Mouse (Mus musculus): ENCODE data around the gene Ccdc8. TPM values are rescaled to one million over a fixed set of nuclear protein-coding genes. Genes with fewer than 3 reads are reported as not detected.

Ccdc8 gene
- polyA plus RNA-seq, 3 experiments from 2014 or later = 0.09 to 0.15 TPM; not detected in 1

DNA sequence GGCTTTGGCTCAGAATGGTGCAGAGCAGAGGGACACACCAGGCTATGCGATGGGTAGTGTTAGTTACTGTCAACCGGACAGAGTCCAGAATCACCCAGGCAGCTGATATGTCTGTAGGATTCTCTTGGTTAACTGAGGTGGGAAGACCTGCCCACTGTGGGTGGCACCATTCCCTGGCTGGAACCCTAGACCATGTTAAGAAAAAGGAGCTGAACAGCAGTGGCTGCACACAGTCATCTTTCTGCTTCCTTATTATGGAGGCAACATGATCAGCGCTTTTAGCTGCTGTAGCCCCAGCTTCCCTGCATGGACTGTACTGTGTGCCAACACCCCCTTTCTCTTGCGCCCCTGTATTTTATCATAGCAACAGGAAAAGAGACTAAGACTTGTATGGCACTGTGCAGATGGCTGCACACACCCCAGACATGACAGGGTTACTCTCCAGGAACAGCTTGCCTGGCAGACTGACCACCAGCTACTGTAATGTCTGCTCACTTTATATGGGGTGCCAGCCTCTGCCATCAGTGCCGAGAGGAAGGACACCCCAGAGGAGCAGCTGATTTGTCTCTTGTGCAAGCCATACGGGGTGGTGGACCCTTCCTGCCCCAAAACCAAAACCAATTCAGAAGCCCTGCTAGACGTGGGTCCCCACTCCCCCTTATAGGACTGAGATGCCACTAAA, 19.5 kb downstream of the Ccdc8 start:
- ATAC-seq = no peak

DNA sequence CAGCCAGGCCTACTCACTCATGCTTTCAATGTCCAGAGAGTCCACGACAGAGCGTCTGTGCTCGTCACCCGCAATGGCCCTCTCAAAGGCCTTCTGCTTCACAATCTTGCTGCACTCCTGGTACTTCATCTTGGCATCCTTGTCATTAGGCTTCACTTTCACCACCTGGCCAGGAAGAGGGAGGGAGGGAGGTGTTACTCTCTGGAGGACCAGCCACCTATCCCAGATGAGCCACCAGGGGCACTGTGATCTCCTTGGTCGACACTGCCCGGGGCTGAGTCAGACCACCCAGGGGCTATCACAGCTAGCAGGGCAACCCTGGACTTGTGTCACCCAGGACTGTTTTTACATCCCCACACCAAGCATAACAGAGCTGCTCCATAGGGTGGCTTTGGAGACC, 22.9 kb downstream of the Ccdc8 start:
- ATAC-seq = no peak

DNA sequence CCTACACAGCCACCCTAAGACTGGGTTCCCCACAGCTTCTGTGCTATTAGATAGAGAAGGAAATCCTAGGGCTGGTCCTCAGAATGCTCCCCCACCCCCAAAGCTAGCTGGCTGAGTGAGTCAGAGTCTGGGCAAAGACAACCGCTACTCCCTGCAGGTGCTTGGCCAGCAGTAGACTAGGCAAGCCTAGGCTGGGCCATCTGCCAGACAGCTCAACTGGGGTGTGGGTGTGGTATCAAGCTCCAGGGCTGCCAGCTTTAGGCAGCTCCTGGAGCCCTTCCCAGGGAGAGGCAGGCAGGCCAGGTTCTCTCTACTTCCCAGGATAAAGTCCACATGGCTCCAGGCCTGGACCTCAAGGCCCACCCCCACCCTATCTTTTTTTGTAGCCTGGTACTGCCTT, 24.5 kb downstream of the Ccdc8 start:
- ATAC-seq = peak; percentile 46

- no peak for ATAC-seq
Measured at GRCm38 (mm10) chr7:17017921-17018320, 25.4 kb downstream of the Ccdc8 start.

GRCm38 (mm10) chr7:17019426-17020166, 27.1 kb downstream of the Ccdc8 start:
- no peak for ATAC-seq

DNA sequence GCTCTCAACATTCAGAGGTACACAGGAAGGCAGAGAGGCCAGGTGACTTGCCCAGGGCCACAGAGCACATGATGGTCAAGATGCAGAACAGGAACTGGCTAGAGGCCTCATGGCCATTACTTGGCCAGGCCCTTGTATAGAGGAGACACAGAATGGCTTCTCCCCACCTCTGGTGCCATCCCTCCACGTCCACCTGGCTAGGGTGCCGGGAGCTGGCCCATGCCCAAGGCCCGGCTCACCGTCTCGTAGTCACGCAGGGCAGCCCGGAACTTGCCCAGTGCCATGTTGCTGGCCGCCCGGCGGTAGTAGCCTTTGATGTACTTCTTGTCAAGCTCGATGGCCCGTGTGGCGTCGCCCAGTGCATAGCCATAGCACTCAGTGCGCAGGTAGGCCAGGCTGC, 29.7 kb downstream of the Ccdc8 start:
- ATAC-seq = no peak

- no peak for ATAC-seq
Measured at GRCm38 (mm10) chr7:17023701-17024100, 31.2 kb downstream of the Ccdc8 start.

DNA sequence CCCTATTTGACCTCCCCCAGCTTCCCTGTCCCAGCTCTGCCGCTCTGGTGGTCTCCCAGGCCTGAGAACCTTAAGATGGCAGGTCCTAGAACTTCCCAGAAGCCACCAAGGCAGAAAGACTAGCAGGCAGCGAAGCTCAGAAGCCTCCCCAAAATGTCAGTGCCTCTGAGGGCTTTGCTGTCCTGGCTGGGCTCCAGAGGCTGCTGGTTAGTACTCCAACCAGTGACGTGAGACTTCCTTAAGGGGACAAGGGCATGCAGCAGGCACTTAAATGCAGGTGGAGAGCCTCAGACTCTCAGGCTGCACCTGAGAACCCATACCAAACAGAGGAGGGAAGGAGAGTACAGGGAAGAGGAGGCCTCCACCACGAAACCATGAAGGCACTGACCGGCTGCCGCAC, 31.6 kb downstream of the Ccdc8 start:
- no peak for ATAC-seq

- ATAC-seq = peak; percentile 62
Measured at GRCm38 (mm10) chr7:17024814-17025504, 32.5 kb downstream of the Ccdc8 start.

GRCm38 (mm10) chr7:17025505-17025894, 33.0 kb downstream of the Ccdc8 start:
- no peak for ATAC-seq

DNA sequence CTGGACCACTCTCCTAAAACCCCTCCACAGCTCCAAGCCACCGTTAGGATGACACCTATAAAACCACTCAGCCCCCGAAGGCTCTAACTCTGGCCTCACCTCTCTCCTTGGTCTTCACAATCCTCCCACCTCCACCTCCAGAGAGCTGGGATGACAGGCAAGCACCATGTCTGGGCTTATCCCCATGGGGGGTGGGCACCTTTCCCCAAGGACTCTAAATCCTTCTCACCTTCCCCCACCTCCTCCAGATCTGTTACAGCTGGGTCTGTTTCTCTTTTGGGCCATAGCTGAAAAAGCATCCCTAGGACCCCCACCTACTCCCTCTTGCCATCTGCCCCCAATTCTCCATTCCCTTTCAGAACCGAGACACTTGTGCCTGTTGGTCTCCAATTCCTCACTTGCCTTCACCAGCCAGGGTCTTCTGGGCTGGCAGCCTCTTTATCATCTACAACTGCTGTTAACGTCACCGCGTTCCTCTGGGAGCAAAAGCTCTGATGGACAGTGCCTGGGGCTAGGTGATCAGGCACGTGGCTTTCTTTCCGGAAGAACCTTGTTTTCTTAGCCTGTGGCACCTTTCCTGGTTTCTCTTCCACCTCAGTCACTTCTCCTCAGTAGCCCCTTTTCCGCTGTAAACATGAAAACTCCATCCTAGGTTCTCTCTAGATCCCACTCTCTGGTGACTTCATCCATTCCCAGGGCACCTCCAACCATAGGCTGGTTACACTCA, 33.6 kb downstream of the Ccdc8 start:
- no peak for ATAC-seq

DNA sequence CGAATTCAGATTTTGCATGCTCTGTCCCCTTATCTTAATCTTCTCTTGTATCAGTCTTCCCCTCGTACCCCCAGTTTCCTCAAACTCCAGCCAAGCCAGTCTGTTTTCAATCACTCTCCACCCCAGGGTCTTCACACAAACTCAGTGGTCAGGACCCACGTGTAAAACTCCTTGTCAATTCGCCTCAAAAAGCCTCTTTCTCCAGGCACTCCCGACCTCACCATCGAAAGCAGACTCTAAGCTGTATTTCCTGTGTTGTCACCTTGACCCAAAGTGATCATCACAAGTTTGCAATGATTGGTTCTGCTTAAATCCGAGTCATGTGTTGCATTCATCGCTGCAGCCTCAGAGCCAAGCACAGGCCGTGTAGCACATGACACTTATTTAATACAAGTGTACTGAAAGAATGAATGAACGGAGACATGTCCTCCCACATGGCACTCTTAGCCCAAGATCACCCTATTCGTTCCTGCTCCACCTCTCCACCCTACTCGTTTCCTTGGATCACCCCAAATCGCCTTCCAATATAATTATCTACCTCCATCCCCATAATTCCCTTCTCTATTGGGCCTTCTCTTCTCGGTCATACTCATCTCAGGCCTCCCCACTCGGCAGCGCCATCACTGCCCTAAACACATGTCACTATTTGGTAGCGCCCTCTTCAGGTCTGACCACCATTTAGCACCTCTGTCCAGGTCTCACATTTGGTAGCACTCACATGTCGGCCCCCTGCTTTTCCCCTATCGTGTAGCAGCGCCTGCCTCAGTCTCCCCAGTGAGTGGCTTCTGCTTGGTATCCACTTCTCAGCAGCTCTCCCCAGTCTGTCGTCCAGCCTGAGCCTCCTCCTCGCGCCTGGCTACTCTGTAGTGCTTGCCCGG, 34.4 kb downstream of the Ccdc8 start:
- ATAC-seq = peak; percentile 51

GRCm38 (mm10) chr7:17027588-17028343, 35.3 kb downstream of the Ccdc8 start, which contains the start of gene Ppp5c:
Gene Ppp5c, minus strand, starts transcription at chr7:17027924.
- peak; percentile 15 for ATAC-seq

GRCm38 (mm10) chr7:17028923-17029322, 36.4 kb downstream of the Ccdc8 start:
- no peak for ATAC-seq

GRCm38 (mm10) chr7:17030239-17030638, 37.7 kb downstream of the Ccdc8 start:
- ATAC-seq = peak; percentile 46

- ATAC-seq = no peak
Measured at GRCm38 (mm10) chr7:17038018-17038695, 45.6 kb downstream of the Ccdc8 start.

GRCm38 (mm10) chr7:17039373-17039772, 46.9 kb downstream of the Ccdc8 start:
- no peak for ATAC-seq

- ATAC-seq = no peak
Measured at GRCm38 (mm10) chr7:17045743-17046142, 53.2 kb downstream of the Ccdc8 start.

Measured in inflammation-experienced regulatory T-cells, adult 6 months (primary cell).